Mouse (Mus musculus): ENCODE measurements around the gene Apol9a.
A peak's percentile ranks its signal among the peaks of the same experiment; 100 is the strongest.

Apol9a gene

DNA sequence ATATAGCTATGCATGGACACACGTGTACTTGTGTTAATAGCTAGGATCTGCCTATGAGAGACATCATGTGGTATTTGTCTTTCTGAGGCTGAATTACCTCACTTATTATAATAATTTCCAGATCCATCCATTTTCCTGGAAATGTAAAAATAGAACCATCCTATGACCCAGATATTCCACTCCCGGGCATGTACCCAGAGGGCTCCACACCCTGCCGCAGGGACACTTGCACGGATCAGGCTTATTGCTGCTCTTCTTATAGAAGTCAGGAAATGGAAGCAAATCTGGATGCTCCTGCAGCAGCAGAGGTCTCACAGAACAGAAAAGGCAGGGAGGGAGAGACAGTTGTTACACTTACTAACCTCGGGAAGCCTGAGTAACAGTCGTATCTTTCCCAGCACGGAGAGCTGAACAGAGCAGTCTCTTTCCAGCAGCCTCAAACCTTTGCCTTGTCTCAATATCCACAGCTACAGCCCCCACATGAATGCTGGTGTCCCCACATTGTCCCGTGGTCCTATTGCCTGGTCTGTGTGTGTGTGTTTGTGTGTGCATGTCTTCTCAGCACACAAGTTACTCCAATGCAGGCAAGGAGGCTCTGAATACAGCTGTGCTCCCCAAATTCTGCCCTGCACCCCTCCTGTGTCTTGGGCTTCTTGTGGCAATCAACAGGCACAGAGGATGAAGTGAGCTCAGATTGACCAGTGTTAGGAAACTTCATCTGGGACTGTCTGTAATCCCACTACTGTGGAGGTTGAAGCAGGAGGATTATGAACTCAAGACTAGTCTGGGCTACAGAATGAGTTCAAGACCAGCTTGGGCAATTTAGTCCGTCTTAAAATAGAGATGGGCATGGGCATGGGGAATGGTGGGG, 45.0 kb downstream of the Apol9a start:
- Histone ChIP-seq H3K4me3 (replicated peaks; ENCODE audit: low read length) (peak overlapping the region; percentile 73), H3K36me3 (ENCODE audit: insufficient read depth, low read length) (peaks cover 6% of the 10 kb centered on the region; the same call in 1 of the 2 replicates), H3K4me1 (replicated peaks; ENCODE audit: low read depth, low read length) (peaks cover 87% of the 10 kb centered on the region), H3K27me3 (ENCODE audit: insufficient read depth, low read length) (no peaks in the 10 kb centered on the region), H3K9me3 (ENCODE audit: low read length) (peaks cover under 1% of the 10 kb centered on the region; the same call in 1 of the 2 replicates)
- no peak for TF ChIP-seq NANOG (IDR thresholded peaks at IDR 0.05; ENCODE audit: borderline replicate concordance, low read length)
- TF ChIP-seq CTCF (conservative IDR thresholded peaks at IDR 0.05; ENCODE audit: low read length) = no peak
- no peak for TF ChIP-seq POU5F1 (IDR thresholded peaks at IDR 0.05; ENCODE audit: borderline replicate concordance, low read length)

DNA sequence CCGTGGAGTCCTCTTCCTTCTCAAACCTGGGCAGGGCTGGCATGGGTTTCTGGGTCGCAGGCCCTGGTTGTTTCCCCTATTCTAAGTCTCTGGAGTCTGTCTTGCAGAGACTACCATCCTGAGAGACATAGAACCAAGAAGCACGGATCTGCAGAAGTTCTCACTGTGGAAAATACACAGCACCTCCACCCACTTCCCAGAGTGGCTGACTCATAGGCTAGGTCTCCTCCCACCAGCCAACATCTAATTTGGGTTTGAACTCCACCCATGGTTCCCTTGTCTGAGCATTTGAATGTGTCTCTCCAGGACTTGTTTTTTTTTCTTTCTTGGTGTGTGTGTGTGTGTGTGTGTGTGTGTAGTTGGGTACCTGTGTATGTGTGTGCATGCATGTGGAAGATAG, 46.9 kb downstream of the Apol9a start:
- TF ChIP-seq NANOG (IDR thresholded peaks at IDR 0.05; ENCODE audit: borderline replicate concordance, low read length) (no peak), POU5F1 (IDR thresholded peaks at IDR 0.05; ENCODE audit: borderline replicate concordance, low read length) (no peak), CTCF (conservative IDR thresholded peaks at IDR 0.05; ENCODE audit: low read length) (no peak)
- H3K36me3 ChIP-seq (ENCODE audit: insufficient read depth, low read length) = peaks cover 16% of the 10 kb centered on the region
- H3K9me3 ChIP-seq (ENCODE audit: low read length) = no peaks in the 10 kb centered on the region
- peak overlapping the region; percentile 41; the same call in 1 of the 2 replicates for H3K4me3 ChIP-seq (replicated peaks; ENCODE audit: low read length)
- H3K27me3 ChIP-seq (ENCODE audit: insufficient read depth, low read length) = no peaks in the 10 kb centered on the region
- H3K4me1 ChIP-seq (replicated peaks; ENCODE audit: low read depth, low read length) = peaks cover 93% of the 10 kb centered on the region

DNA sequence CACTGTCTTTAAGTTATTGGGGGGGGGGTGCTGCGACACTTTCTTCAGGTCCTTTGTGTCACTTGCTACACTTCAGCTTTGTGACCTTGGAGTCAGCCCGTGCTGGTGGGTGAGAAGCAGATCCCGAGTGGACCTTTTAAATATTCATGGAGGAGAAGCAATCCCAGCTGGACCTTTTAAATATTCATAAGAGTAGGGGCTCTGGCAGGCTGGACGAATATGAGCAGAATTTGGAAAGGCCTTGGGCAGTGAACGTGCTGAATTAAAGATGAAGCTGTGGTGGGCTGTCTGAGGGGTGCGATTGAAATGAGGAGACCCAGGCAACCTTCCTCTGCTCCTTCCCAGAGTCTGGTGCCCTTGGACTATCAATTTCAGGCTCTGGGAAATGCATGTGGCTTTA, 47.4 kb downstream of the Apol9a start:
- peaks cover 19% of the 10 kb centered on the region for H3K36me3 ChIP-seq (ENCODE audit: insufficient read depth, low read length)
- peak overlapping the region; percentile 41; the same call in 1 of the 2 replicates for H3K4me3 ChIP-seq (replicated peaks; ENCODE audit: low read length)
- H3K9me3 ChIP-seq (ENCODE audit: low read length) = no peaks in the 10 kb centered on the region
- peaks cover 91% of the 10 kb centered on the region for H3K4me1 ChIP-seq (replicated peaks; ENCODE audit: low read depth, low read length)
- H3K27me3 ChIP-seq (ENCODE audit: insufficient read depth, low read length) = no peaks in the 10 kb centered on the region
- TF ChIP-seq NANOG (IDR thresholded peaks at IDR 0.05; ENCODE audit: borderline replicate concordance, low read length) (no peak), CTCF (conservative IDR thresholded peaks at IDR 0.05; ENCODE audit: low read length) (no peak), POU5F1 (IDR thresholded peaks at IDR 0.05; ENCODE audit: borderline replicate concordance, low read length) (no peak)

DNA sequence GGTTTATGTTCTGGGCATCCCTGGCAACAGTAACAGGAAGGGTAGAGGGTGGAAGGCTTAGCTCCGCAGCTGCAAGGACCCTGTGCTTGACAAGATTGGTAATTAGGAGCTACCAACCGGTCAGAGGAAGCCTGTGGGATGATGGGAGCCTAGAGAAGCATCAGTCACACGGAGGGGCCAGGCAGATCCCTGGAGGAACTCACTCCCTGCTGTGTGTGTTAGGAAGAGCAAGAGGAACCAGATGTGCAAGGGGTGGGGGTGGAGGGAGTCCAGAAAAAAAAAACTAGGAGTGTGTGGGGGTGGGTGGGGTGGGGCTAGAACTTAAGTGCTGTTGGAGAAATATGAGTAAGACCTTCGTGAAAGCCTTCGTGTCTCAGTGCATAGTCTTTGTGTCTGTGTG, 48.0 kb downstream of the Apol9a start:
- Histone ChIP-seq H3K36me3 (ENCODE audit: insufficient read depth, low read length) (peaks cover 19% of the 10 kb centered on the region), H3K4me1 (replicated peaks; ENCODE audit: low read depth, low read length) (peaks cover 88% of the 10 kb centered on the region), H3K9me3 (ENCODE audit: low read length) (no peaks in the 10 kb centered on the region), H3K27me3 (ENCODE audit: insufficient read depth, low read length) (no peaks in the 10 kb centered on the region), H3K4me3 (replicated peaks; ENCODE audit: low read length) (0 out of 2 replicates have a peak overlapping the region, but pooled peaks have one; percentile 41)
- no peak for TF ChIP-seq POU5F1 (IDR thresholded peaks at IDR 0.05; ENCODE audit: borderline replicate concordance, low read length)
- TF ChIP-seq CTCF (conservative IDR thresholded peaks at IDR 0.05; ENCODE audit: low read length) = no peak
- TF ChIP-seq NANOG (IDR thresholded peaks at IDR 0.05; ENCODE audit: borderline replicate concordance, low read length) = no peak

DNA sequence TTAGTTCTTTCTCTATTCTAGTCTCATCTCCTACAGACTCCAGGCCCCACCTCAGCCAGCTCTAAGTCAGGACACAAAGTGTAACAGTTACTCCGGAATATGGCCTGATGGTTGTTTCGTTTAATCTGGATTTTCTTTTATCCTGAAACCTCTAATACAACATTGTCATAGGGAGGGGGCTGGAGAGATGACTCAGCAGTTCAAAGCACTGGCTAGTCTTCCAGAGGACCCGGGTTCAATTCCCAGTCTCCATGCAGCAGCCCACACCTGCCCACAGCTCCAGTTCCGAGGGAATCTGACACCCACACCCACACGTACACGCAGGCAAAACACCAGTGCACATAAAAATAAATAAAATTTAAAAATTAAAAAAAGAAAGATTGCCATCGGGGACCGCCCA, 51.0 kb downstream of the Apol9a start:
- H3K27me3 ChIP-seq (ENCODE audit: insufficient read depth, low read length) = no peaks in the 10 kb centered on the region
- peaks cover 19% of the 10 kb centered on the region for H3K36me3 ChIP-seq (ENCODE audit: insufficient read depth, low read length)
- TF ChIP-seq CTCF (conservative IDR thresholded peaks at IDR 0.05; ENCODE audit: low read length) (no peak), POU5F1 (IDR thresholded peaks at IDR 0.05; ENCODE audit: borderline replicate concordance, low read length) (no peak), NANOG (IDR thresholded peaks at IDR 0.05; ENCODE audit: borderline replicate concordance, low read length) (no peak)
- peaks cover 88% of the 10 kb centered on the region for H3K4me1 ChIP-seq (replicated peaks; ENCODE audit: low read depth, low read length)
- peak overlapping the region; percentile 87 for H3K4me3 ChIP-seq (replicated peaks; ENCODE audit: low read length)
- H3K9me3 ChIP-seq (ENCODE audit: low read length) = no peaks in the 10 kb centered on the region

DNA sequence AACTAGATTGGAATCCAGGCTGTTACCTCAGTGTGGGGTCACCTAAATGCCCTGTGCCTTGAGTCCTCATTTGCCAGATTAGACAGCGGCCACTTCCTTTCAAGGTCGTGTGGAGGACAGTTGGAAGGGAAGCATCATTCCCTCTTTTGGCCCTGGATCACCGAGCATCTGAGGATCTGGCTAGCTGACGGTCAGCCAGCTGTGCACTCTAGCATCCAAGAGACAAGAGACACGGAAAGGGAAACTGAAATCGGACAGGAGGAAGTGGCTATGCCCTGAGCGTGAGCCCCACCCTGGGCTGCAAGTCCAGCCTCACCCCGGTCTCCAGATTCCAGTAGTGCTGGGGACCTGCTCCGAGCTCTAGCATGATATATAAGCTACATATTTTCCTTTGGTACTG, 51.4 kb downstream of the Apol9a start:
- H3K9me3 ChIP-seq (ENCODE audit: low read length) = no peaks in the 10 kb centered on the region
- H3K4me1 ChIP-seq (replicated peaks; ENCODE audit: low read depth, low read length) = peaks cover 88% of the 10 kb centered on the region
- no peaks in the 10 kb centered on the region for H3K27me3 ChIP-seq (ENCODE audit: insufficient read depth, low read length)
- H3K4me3 ChIP-seq (replicated peaks; ENCODE audit: low read length) = peak overlapping the region; percentile 87
- no peak for TF ChIP-seq POU5F1 (IDR thresholded peaks at IDR 0.05; ENCODE audit: borderline replicate concordance, low read length)
- peaks cover 19% of the 10 kb centered on the region for H3K36me3 ChIP-seq (ENCODE audit: insufficient read depth, low read length)

DNA sequence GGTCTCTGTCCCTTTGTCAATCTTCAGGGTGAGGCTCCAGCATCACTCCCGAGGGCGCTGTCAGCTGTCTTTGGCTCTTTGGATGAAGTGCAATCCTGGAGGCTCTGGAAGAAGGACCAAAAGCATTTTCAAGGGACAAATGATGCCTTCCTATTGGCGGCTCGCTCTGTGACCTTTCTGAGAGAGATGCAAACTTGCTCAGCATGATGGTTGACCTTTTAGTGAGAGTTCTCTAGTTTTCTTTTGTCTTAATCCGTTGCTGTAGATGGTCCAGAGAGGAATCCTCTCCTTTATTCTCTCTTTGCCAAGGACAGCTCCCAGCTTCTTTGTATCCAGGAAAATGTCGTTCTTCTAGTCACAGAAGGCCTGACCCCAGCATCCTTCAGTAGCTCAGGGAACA, 51.9 kb downstream of the Apol9a start:
- Histone ChIP-seq H3K36me3 (ENCODE audit: insufficient read depth, low read length) (peaks cover 19% of the 10 kb centered on the region), H3K9me3 (ENCODE audit: low read length) (no peaks in the 10 kb centered on the region), H3K4me3 (replicated peaks; ENCODE audit: low read length) (peak overlapping the region; percentile 87), H3K4me1 (replicated peaks; ENCODE audit: low read depth, low read length) (peaks cover 88% of the 10 kb centered on the region), H3K27me3 (ENCODE audit: insufficient read depth, low read length) (no peaks in the 10 kb centered on the region)
- TF ChIP-seq CTCF (conservative IDR thresholded peaks at IDR 0.05; ENCODE audit: low read length) (no peak; the same call in 1 of the 2 replicates), NANOG (IDR thresholded peaks at IDR 0.05; ENCODE audit: borderline replicate concordance, low read length) (peak; percentile 68; the same call in 1 of the 2 replicates), POU5F1 (IDR thresholded peaks at IDR 0.05; ENCODE audit: borderline replicate concordance, low read length) (no peak)

DNA sequence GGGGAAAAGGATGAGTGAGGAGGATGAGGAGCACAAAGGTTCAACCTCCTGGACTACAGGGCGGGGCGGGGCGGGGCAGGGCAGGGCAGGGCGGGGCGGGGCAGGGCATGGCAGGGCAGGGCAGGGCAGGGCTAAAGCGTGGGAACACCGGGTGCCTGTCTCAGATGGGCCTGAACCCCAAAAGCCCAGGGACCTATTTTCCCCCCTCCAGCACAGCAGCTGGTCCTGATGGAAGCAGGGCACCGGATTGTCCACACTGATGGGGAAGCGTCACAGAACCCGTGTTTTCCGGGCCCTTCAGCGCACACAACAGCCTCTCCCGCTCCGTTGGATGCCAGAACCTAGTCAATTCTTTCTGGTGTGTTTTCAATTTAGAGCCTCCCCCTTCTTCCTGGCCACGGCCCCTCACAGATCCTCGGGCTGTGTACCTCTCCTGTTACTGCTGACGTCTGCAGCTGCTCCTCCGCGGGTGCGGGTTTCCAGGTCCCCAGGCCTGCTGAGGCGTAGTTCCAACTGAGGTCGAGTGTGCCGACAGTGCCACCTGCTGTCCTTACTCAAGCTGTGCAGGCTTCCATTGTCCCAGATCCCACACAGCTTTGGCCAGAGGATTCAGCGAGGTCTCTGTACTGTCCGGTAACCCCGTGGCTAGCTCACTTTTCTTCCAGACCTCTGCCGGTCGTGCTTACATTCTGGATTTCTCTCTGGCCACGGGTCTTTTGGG, 52.5 kb downstream of the Apol9a start:
- TF ChIP-seq NANOG (IDR thresholded peaks at IDR 0.05; ENCODE audit: borderline replicate concordance, low read length) (no peak), CTCF (conservative IDR thresholded peaks at IDR 0.05; ENCODE audit: low read length) (peak; percentile 68), POU5F1 (IDR thresholded peaks at IDR 0.05; ENCODE audit: borderline replicate concordance, low read length) (no peak)
- H3K27me3 ChIP-seq (ENCODE audit: insufficient read depth, low read length) = no peaks in the 10 kb centered on the region
- peaks cover 16% of the 10 kb centered on the region for H3K36me3 ChIP-seq (ENCODE audit: insufficient read depth, low read length)
- H3K9me3 ChIP-seq (ENCODE audit: low read length) = no peaks in the 10 kb centered on the region
- H3K4me1 ChIP-seq (replicated peaks; ENCODE audit: low read depth, low read length) = peaks cover 88% of the 10 kb centered on the region
- H3K4me3 ChIP-seq (replicated peaks; ENCODE audit: low read length) = peak overlapping the region; percentile 87
